Mouse (Mus musculus) gastrocnemius, postnatal 14 days (tissue): ENCODE measurements around the gene Tbl3. TPM values are rescaled to one million over a fixed set of nuclear protein-coding genes. Genes with fewer than 3 reads are reported as not detected.
"Not testable (repeated sequence)": the region's sequence is repeated elsewhere in the genome, so short reads cannot be mapped to it uniquely, and the experiment has no call there.

ENCODE experiments used
- DNase-seq: peaks from one replicate; pipeline ENCODE4 v3.0.0; 2021; ENCODE audit warnings: mixed read lengths
- intact Hi-C: fragments of 180-260 bp; cut with DNase I; formaldehyde crosslinking; loops from one replicate; pipeline ENCODE4 v1.15.1; 2025; ENCODE audit warnings: low total_unique reads
- total RNA-seq, 2 experiments: library from RNA; stranded (reverse); gene quantifications; 2 replicates each; pipeline ENCODE4 v1.2.3; 2021

The Tbl3 gene
- total RNA-seq, 2 experiments from 2014 or later: 16.3 to 19.6 TPM

- intact Hi-C loops, DNase-seq: not testable (repeated sequence)
These were observed 38.3 kb downstream of the Tbl3 start for GRCm38 (mm10) chr17:24669214-24669544.

DNA sequence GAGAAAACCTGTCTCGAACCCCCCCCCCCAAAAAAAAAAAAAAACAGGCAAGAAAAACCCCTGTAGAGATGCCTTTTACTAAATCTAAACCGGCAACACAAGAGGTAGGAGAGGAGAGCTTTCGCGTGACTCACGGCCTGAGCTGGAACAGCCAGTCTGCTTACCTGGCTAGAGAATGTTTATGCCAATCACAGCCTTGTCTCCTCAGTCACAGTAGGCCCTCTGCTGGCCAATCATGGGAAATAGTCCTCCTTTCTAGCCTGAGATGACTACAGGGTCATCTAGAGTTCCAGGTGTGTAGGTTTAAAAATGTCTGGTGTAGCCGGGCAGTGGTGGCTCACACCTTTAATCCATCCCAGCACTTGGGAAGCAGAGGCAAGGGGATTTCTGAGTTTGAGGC lies 40.0 kb downstream of the Tbl3 start:
- intact Hi-C loops: no loop called here
- no peak for DNase-seq

DNA sequence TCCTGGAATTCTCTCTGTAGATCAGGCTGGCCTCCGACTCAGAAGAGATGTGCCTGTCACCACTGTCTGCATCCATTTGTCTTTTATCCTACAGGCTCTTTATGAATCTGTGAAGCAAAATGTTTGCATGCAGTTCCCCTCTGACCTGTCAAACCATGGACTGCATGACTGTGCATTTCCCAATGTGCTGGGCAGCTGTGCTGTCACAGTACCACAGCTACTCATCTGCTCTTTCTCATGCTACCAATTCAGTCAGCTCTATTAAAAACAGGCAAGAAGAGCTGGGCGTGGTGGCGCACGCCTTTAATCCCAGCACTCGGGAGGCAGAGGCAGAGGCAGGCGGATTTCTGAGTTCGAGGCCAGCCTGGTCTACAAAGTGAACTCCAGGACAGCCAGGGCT lies 40.4 kb downstream of the Tbl3 start:
- DNase-seq, intact Hi-C loops: not testable (repeated sequence)

DNA sequence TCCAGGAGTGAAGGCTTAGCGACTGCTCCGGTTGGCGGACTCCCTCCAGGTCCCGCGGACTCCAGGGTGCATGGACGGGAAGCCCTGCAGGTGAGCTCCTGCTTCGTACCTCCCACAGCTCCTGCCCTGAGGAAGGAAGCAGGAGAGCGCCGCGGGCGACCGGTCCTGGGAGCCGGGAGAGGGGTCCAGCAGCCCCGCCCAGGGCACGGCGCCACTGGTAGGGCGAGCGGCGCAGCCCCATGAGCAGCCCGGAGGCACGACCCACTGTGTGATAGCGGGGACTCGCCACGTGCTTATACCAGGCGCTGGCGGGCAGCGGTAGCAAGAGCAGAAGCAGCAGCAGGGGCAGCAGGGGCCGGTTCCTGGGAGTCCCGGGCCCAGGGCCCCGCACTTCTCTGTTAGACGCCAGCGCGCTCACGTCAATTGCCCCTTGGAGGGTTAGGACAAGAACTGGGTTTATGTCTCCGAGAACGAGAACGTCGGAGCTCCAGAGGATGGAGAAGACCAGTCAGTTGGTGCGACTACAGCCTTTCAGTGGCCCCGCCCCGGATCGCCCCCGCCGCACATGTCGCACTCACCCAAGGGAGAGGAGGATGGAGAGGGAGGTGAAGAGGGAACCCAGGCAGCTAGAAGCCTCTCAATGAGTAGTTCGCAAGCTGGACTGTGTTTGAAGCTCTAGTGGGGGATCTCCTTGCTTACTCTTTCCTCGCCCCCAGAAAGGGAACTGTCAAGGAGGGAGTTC lies 49.3 kb downstream of the Tbl3 start, which contains the start of gene Npw:
TSS of gene Npw (minus strand) at position 441 of the 742 bp plus-strand sequence.
- DNase-seq: no peak
- intact Hi-C loops: no loop called here

GRCm38 (mm10) chr17:24654969-24655368 lies 52.5 kb downstream of the Tbl3 start:
- no peak for DNase-seq
- intact Hi-C loops: loop anchor here (5.0 kb wide), 1 partner anchor 123 kb away; the partner anchor contains the start of gene Rab26

DNA sequence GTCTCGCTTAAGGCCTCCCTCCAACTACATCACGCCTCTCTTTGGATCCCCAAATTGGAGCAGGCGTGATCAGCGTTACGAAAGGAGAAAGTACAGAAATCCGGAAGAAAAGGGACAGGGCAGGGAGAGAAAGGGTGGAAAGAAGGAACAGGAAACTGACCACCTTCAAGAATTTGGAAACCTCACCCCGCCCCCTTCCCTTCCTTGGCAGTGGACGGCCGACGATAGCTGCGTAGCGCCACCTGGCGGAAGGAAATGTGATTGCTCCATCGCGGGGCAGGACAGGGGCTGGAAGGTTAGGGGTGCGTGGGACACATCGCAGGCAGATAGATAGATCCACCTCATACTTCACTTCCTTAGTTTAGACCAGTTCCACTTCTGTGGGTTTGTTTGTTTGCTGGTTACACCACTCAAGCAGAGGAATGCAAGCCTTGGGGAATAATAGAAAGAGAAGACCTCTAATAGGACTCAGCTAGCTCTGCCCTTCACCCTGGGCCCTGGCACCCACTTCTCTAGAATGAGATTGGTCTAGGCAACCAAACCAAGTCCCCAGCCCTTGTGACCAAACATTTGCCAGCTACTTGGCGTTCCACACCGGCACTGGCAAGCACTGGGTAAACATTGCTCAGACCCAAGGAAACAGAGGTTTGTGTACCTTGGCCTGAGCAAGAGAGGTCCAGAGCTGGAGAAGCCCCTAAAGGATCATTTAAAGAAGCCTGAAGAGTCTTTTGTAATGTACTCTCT lies 53.3 kb downstream of the Tbl3 start:
- intact Hi-C loops: loop anchor here (5.0 kb wide), 1 partner anchor 122 kb away; the partner anchor contains the start of gene Rab26
- peak; percentile 78 for DNase-seq

GRCm38 (mm10) chr17:24651835-24652234 lies 55.6 kb downstream of the Tbl3 start:
- intact Hi-C loops: loop anchor here (5.0 kb wide), 1 partner anchor 120 kb away; the partner anchor contains the start of gene Rab26
- DNase-seq: no peak

DNA sequence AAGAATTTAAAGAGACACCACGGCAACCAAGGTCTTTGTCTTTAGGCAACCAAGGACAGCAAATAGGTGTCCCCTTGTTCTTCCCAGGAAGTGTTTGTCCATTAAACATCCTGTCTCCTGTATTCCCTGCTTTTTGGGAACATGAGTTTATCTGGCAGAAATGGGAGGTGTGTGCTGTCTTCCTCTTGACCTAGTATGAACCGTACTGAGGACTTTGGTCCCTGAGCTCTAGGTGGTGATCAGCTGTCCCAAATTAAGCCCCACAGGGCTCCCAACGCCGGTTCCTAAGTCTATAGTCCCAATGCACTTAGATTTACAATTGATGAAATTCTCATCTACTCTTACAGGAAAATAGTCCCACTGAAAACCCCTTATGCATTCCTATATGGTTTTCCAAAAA lies 56.7 kb downstream of the Tbl3 start:
- intact Hi-C loops: loop anchor here (5.0 kb wide), 1 partner anchor 118 kb away; the partner anchor contains the start of gene Rab26
- DNase-seq: no peak

DNA sequence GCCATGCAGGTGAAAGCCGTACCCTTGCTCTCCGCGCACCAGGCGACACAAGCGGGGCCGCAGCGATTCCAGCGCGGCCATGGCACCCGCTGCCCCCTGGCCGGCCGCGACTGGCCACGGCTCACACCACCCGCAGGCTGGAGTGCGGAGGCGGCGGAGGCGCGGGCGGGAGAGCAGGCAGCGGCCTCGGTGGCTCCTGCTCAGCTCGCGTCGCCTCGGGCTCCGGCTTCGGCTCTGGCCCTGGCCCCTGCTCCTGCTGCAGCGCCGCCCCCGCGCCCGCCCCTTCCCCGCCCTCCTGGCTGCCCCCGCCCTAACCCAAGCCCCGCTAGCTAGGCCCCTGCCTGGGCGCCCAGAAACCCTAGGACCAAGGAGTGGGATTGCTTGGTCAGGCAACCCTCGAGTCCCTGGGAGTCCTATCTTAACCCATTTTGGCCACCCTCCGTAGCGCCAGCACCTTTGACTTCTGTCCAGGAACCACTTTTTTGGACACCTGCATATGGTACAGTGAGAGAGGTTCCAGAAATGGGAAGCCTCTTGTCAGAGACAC lies 57.3 kb downstream of the Tbl3 start, which contains the start of gene Slc9a3r2:
TSS of gene Slc9a3r2 (minus strand) at position 258 of the 547 bp plus-strand sequence.
- intact Hi-C loops: loop anchor here (5.0 kb wide), 1 partner anchor 118 kb away; the partner anchor contains the start of gene Rab26
- DNase-seq: peak; percentile 65

DNA sequence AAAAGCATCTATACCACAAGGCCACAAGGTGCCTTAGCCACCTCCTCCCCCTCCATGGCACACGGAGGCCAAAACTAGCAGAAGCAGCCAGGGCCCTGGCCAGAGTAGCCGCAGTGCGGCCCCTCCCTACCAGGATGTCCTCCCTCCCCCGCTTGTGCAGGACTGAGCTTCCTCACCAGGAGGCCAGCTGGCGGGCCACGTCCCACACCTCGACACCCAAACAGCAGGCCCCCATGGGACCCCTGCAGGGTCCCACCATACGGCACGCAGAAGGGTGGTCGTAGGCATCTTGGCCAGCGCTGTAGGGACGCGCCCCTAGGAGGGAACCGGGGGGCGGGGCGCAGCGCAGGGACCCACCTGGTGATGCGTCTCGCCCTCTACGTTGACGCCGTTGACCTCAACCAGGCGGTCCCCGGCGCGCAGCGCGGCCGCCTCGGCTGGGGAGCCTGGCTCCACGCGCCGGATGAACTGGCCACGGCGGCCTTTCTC lies 57.8 kb downstream of the Tbl3 start:
- no peak for DNase-seq
- intact Hi-C loops: loop anchor here (5.0 kb wide), 1 partner anchor 117 kb away; the partner anchor contains the start of gene Rab26

DNA sequence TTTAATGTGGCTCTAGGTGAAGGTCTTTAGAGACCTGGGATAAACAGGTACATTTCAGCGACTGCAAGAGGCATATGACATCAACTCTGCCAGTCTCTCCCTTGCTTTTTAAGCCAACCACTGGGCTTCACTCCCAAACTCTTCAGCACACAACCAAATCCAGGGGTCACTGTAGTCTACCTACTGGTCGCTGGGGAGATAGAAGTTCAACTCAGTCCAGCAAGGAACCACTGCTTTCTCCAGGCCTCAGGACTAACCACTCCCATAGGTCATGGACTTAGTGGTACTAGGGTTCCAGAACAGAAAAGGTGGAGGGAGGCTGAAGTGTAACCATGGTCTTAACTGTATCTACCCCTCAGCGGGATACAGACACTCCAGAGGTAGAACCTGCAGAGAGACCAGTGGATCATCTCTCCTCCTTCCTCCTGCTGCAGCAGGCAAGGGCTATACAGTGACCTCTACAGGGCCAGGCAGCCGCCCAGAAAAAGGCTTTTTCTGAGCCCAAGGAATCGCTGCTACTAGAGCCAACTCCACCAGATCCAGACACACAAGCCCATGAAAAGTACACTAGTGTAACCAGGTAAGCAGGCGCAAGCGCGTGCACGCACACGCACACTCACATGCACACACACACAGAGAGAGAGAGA lies 58.6 kb downstream of the Tbl3 start:
- intact Hi-C loops: no loop called here
- DNase-seq: no peak

Other genes with a start within 250 kb of the Tbl3 start
- 10 to 100 TPM in 1 of 2 experiments, 1 to 10 TPM in 1; 8.5 to 10.2 TPM for gene E4f1, start 237.3 kb downstream of the Tbl3 start, total RNA-seq
- 10 to 100 TPM; 44.6 TPM for gene Pgp, start 237.3 kb downstream of the Tbl3 start, total RNA-seq
- gene Bricd5, start 233.8 kb downstream of the Tbl3 start, total RNA-seq: under 1 TPM in 1 of 2 experiments, not detected in 1; 0.31 TPM
- 10 to 100 TPM; 10.7 to 11.6 TPM for gene Mlst8, start 228.6 kb downstream of the Tbl3 start, total RNA-seq
- under 1 TPM; 0.22 to 0.31 TPM for gene Caskin1, start 219.1 kb downstream of the Tbl3 start, total RNA-seq
- 10 to 100 TPM; 31.9 to 33.4 TPM for gene Traf7, start 179.7 kb downstream of the Tbl3 start, total RNA-seq
- under 1 TPM; 0.21 to 0.27 TPM for gene Rab26, start 173.4 kb downstream of the Tbl3 start, total RNA-seq
- 10 to 100 TPM; 32.0 to 36.1 TPM for gene Pkd1, start 157.8 kb downstream of the Tbl3 start, total RNA-seq
- gene Tsc2, start 75.0 kb downstream of the Tbl3 start, total RNA-seq: 10 to 100 TPM; 50.6 to 53.0 TPM
- 1 to 10 TPM; 2.2 to 3.6 TPM for gene Nthl1, start 75.0 kb downstream of the Tbl3 start, total RNA-seq
- 10 to 100 TPM; 36.2 to 46.3 TPM for gene Slc9a3r2, start 57.3 kb downstream of the Tbl3 start, total RNA-seq
- not detected for gene Npw, start 49.2 kb downstream of the Tbl3 start, total RNA-seq
- gene Zfp598, start 38.0 kb downstream of the Tbl3 start, total RNA-seq: 10 to 100 TPM; 13.9 to 16.3 TPM
- not detected for gene Syngr3, start 17.7 kb downstream of the Tbl3 start, total RNA-seq
- 10 to 100 TPM; 23.0 to 25.0 TPM for gene Gfer, start 11.5 kb downstream of the Tbl3 start, total RNA-seq
- gene Noxo1, start 11.4 kb downstream of the Tbl3 start, total RNA-seq: under 1 TPM; 0.44 to 0.94 TPM
- not detected for gene Rnf151, start 10.4 kb upstream of the Tbl3 start, total RNA-seq
- 100 to 1,000 TPM; 643 to 719 TPM for gene Rps2, start 10.5 kb upstream of the Tbl3 start, total RNA-seq
- 100 to 1,000 TPM; 467 to 532 TPM for gene Ndufb10, start 16.8 kb upstream of the Tbl3 start, total RNA-seq
- gene Rpl3l, start 20.2 kb upstream of the Tbl3 start, total RNA-seq: 100 to 1,000 TPM; 781 to 864 TPM
- gene Msrb1, start 29.0 kb upstream of the Tbl3 start, total RNA-seq: 100 to 1,000 TPM; 143 to 165 TPM
- not detected for gene Hs3st6, start 45.3 kb upstream of the Tbl3 start, total RNA-seq
- gene Meiob, start 96.6 kb upstream of the Tbl3 start, total RNA-seq: not detected
- gene Hagh, start 132.5 kb upstream of the Tbl3 start, total RNA-seq: 10 to 100 TPM; 71.1 to 77.2 TPM
- 10 to 100 TPM; 38.9 to 46.1 TPM for gene Fahd1, start 142.7 kb upstream of the Tbl3 start, total RNA-seq
- 1 to 10 TPM; 2.9 TPM for gene Igfals, start 158.3 kb upstream of the Tbl3 start, total RNA-seq
- 10 to 100 TPM; 12.5 to 14.6 TPM for gene Nubp2, start 178.7 kb upstream of the Tbl3 start, total RNA-seq
- gene Spsb3, start 179.0 kb upstream of the Tbl3 start, total RNA-seq: 10 to 100 TPM; 24.4 to 29.2 TPM
- 10 to 100 TPM; 13.9 to 14.5 TPM for gene Eme2, start 187.4 kb upstream of the Tbl3 start, total RNA-seq
- gene Mrps34, start 187.5 kb upstream of the Tbl3 start, total RNA-seq: 100 to 1,000 TPM; 118 to 120 TPM
- 1 to 10 TPM; 7.6 to 9.0 TPM for gene Nme3, start 188.8 kb upstream of the Tbl3 start, total RNA-seq
- 10 to 100 TPM; 16.3 to 19.2 TPM for gene Mapk8ip3, start 229.3 kb upstream of the Tbl3 start, total RNA-seq